Mouse (Mus musculus) monocyte, adult 5-6 weeks (primary cell): Measurements from ENCODE around the gene Gli3. TPM values are rescaled to one million over a fixed set of nuclear protein-coding genes. Genes with fewer than 3 reads are reported as not detected.

Experiments used
- ATAC-seq: fragments of 153-309, 156-312 bp; replicated peaks from 2 replicates; pipeline ENCODE4 v1.8.0; 2017; ENCODE audit warnings: mild to moderate bottlenecking; ENCODE audit not compliant: low TSS enrichment, insufficient number of reproducible peaks, severe bottlenecking, poor library complexity, low FRiP score
- total RNA-seq: library from RNA; stranded (forward); fragments of 200-1000, 200-491, 200-594 nt; gene quantifications from 3 replicates; pipeline ENCODE4 v1.2.3, GENCODE M21; 2017

The Gli3 gene
- total RNA-seq = not detected in 3 replicates

GRCm38 (mm10) chr13:15462830-15463491 lies at the start of gene Gli3:
Gene Gli3, plus strand, starts transcription at chr13:15463235.
- no peak for ATAC-seq

- ATAC-seq = no peak
Observed at GRCm38 (mm10) chr13:15421182-15421750, 41.8 kb upstream of the Gli3 start.

- ATAC-seq = no peak
Observed at GRCm38 (mm10) chr13:15442002-15442401, 21.0 kb upstream of the Gli3 start.

GRCm38 (mm10) chr13:15444312-15444711 lies 18.7 kb upstream of the Gli3 start:
- ATAC-seq = no peak

GRCm38 (mm10) chr13:15445591-15445990 lies 17.4 kb upstream of the Gli3 start:
- ATAC-seq = no peak

GRCm38 (mm10) chr13:15446004-15446403 lies 17.0 kb upstream of the Gli3 start:
- ATAC-seq = no peak

- ATAC-seq = no peak
Observed at GRCm38 (mm10) chr13:15446782-15447564, 16.1 kb upstream of the Gli3 start.

GRCm38 (mm10) chr13:15450941-15451340 lies 12.1 kb upstream of the Gli3 start:
- no peak for ATAC-seq

GRCm38 (mm10) chr13:15457841-15458240 lies 5.2 kb upstream of the Gli3 start:
- ATAC-seq = no peak

GRCm38 (mm10) chr13:15461926-15462325 lies 1.1 kb upstream of the Gli3 start:
- ATAC-seq = no peak

GRCm38 (mm10) chr13:15463492-15464080 lies 551 bp downstream of the Gli3 start:
- no peak for ATAC-seq

GRCm38 (mm10) chr13:15464081-15464526 lies 1.1 kb downstream of the Gli3 start:
- ATAC-seq = no peak

- no peak for ATAC-seq
Observed at GRCm38 (mm10) chr13:15464741-15465250, 1.8 kb downstream of the Gli3 start.

GRCm38 (mm10) chr13:15466496-15466895 lies 3.5 kb downstream of the Gli3 start:
- ATAC-seq = no peak

GRCm38 (mm10) chr13:15467409-15467808 lies 4.4 kb downstream of the Gli3 start:
- no peak for ATAC-seq

- ATAC-seq = no peak
Observed at GRCm38 (mm10) chr13:15468421-15468820, 5.4 kb downstream of the Gli3 start.

GRCm38 (mm10) chr13:15470056-15470455 lies 7.0 kb downstream of the Gli3 start:
- no peak for ATAC-seq

- ATAC-seq = no peak
Observed at GRCm38 (mm10) chr13:15472712-15473111, 9.7 kb downstream of the Gli3 start.

GRCm38 (mm10) chr13:15474393-15474792 lies 11.4 kb downstream of the Gli3 start:
- no peak for ATAC-seq
